Mouse (Mus musculus) stomach, postnatal 0 days (tissue): ENCODE measurements around the gene Grpel1. TPM values are rescaled to one million over a fixed set of nuclear protein-coding genes. Genes with fewer than 3 reads are reported as not detected.

ENCODE experiments used
- ATAC-seq: fragments of 200-750 bp; cut with Nextera tagmentation; 2 replicates; pipeline ENCODE4 v1.8.0; 2017; ENCODE audit not compliant: low FRiP score, low TSS enrichment
- DNase-seq: peaks from one replicate; pipeline ENCODE4 v3.0.0-alpha.2; 2016; ENCODE audit warnings: low spot score
- H3K27ac ChIP-seq: fragments of 300-500 bp; sonication (generic); replicated peaks from 2 replicates; pipeline ENCODE4 v1.5.1; 2014; ENCODE audit warnings: mild to moderate bottlenecking, control low read depth
- H3K27me3 ChIP-seq: fragments of 300-500 bp; sonication (generic); 2 replicates; pipeline ENCODE4 v1.6.1; 2014; ENCODE audit warnings: low read length; ENCODE audit not compliant: control insufficient read depth, insufficient read depth
- H3K36me3 ChIP-seq: fragments of 300-500 bp; sonication (generic); 2 replicates; pipeline ENCODE4 v1.6.1; 2014; ENCODE audit warnings: low read length, mixed read lengths; ENCODE audit not compliant: control insufficient read depth, insufficient read depth
- H3K4me1 ChIP-seq: fragments of 300-500 bp; sonication (generic); replicated peaks from 2 replicates; pipeline ENCODE4 v1.6.1; 2014; ENCODE audit warnings: antibody characterized with exemption; ENCODE audit not compliant: control insufficient read depth, insufficient read depth
- H3K4me2 ChIP-seq: fragments of 300-500 bp; sonication (generic); replicated peaks from 2 replicates; pipeline ENCODE4 v1.6.1; 2014; ENCODE audit warnings: low read depth, mild to moderate bottlenecking, control low read depth, moderate library complexity
- H3K4me3 ChIP-seq: fragments of 300-500 bp; sonication (generic); 2 replicates; pipeline ENCODE4 v1.5.1; 2014; ENCODE audit warnings: low read depth, low read length, control low read depth
- H3K9ac ChIP-seq: fragments of 300-500 bp; sonication (generic); 2 replicates; pipeline ENCODE4 v1.6.1; 2014; ENCODE audit warnings: mild to moderate bottlenecking, low read length, control low read depth, mixed read lengths
- H3K9me3 ChIP-seq: fragments of 300-500 bp; sonication (generic); 2 replicates; pipeline ENCODE4 v1.6.1; 2016; ENCODE audit warnings: low read length; ENCODE audit not compliant: control insufficient read depth
- CTCF ChIP-seq: IDR thresholded peaks from 2 replicates; pipeline ENCODE4 v1.5.1; 2016; ENCODE audit warnings: antibody characterized with exemption, low read depth, mild to moderate bottlenecking, moderate library complexity
- EP300 ChIP-seq: optimal IDR thresholded peaks from 2 replicates; pipeline ENCODE3; 2016; ENCODE audit warnings: antibody characterized with exemption
- WGBS: fragments of 180-500 bp; shearing (Covaris S2); extraction: QIAGEN DNeasy Blood & Tissue Kit; methylation state at CpG from one replicate; pipeline ENCODE4 v1.1.7; 2014; 5-methylcytosine and 5-hydroxymethylcytosine counted together
- polyA plus RNA-seq: library from polyadenylated mRNA; unstranded; fragments of >200 nt; fragmentation: Nextera tagmentation; extraction: Ambion mirVana; gene quantifications from 2 replicates; pipeline ENCODE4 v1.2.1, GENCODE M21; 2015

Grpel1 gene
- polyA plus RNA-seq, 1 experiment from 2014 or later, result 54.1 TPM

DNA sequence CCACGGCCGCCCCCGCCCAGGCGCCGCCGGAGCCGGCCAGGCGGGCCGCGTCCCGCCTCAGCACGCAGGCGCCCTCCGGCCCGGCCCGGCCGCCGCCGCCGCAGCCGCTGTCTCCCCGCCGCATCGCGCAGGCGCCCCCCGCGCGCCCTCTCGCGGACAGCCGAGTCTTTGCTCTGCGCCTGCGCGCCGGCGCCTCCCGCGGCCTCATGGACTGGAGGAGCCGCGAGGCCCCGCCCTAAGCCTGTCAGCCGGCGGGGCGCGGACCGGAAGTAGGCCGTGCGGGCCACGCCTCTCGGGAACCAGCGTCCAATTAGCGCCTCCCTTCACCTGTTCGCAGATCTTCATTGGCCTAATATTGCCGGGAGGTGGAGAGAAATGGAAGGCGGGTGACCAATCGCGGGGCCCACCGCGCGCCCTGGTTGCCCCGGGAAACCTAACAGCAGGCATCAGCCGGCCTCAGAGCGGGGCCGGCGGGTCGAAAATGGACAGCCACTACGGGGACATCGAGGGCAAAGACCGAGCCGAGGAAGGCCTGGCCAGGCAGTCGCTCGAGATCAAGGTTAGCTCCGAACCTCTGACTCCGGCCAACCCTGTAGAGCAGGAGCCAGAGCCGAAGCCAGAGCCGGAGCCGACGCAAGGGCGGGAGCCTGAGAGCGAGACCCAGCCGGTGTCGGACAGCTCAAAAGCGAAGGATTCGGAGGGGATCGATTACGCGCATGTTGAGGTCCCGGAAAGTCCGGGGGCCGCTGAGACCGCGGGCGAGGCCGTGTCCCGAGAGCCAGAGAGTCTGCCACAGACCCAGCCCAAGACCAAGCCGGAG, 19.6 kb downstream of the Grpel1 start, which contains the start of the genes Tada2b and Ccdc96:
Gene Tada2b (minus strand): TSS at position 115 of the 820 bp plus-strand sequence.
Gene Ccdc96 (plus strand): TSS at position 418 of the 820 bp plus-strand sequence.
- H3K4me3 ChIP-seq, result peak within 1 kb of the TSS; percentile 89
- DNase-seq, result peak; percentile 98
- WGBS, result under 1% methylated on average over 81 of the region's 97 CpGs
- H3K27ac ChIP-seq, result peak within 1 kb of the TSS; percentile 69
- H3K4me1 ChIP-seq, result peaks cover 12% of the 10 kb centered on the region
- peaks cover 3% of the 10 kb centered on the region; the same call in 1 of the 2 replicates for H3K36me3 ChIP-seq
- ATAC-seq, result peak; percentile 99
- H3K9ac ChIP-seq, result peak within 1 kb of the TSS; percentile 84
- H3K4me2 ChIP-seq, result peak within 1 kb of the TSS; percentile 92
- H3K27me3 ChIP-seq, result no peaks in the 10 kb centered on the region
- peak; percentile 67 for TF ChIP-seq CTCF
- no peak for TF ChIP-seq EP300
- no peaks in the 10 kb centered on the region for H3K9me3 ChIP-seq

GRCm38 (mm10) chr5:36485306-36485705, 20.5 kb downstream of the Grpel1 start:
- Histone ChIP-seq H3K9me3 (no peaks in the 10 kb centered on the region), H3K4me1 (peaks cover 12% of the 10 kb centered on the region), H3K36me3 (peaks cover 3% of the 10 kb centered on the region; the same call in 1 of the 2 replicates), H3K4me3 (peak overlapping the region; percentile 52; the same call in 1 of the 2 replicates), H3K9ac (no peak overlapping the region), H3K27ac (no peak overlapping the region), H3K4me2 (peak overlapping the region; percentile 92), H3K27me3 (no peaks in the 10 kb centered on the region)
- TF ChIP-seq EP300 (no peak), CTCF (no peak)
- DNase-seq (no peak), ATAC-seq (no peak)
- 33% methylated on average over 19 of the region's 19 CpGs for WGBS

GRCm38 (mm10) chr5:36489225-36489624, 24.4 kb downstream of the Grpel1 start:
- no peaks in the 10 kb centered on the region for H3K9me3 ChIP-seq

DNA sequence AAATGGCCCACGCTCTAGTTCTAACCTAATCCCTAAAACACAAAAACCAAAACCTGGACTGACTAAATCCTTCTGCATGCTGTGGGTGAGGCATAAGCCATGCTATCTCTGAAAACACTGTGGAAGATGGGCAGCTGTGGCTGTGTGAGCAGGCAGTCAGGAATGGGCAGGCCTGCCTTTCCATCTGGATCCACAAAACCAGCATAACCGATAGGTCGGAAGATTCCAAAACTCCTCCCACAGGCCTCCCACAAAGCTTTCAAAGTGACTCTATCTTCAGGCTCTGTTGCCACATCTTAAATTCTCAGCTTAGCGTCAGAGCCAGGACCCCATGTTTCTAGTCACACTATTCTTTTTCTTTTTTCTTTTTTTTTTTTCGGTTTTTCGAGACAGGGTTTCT, 29.1 kb downstream of the Grpel1 start:
- no peak overlapping the region for H3K4me3 ChIP-seq
- H3K27me3 ChIP-seq, result no peaks in the 10 kb centered on the region
- H3K9me3 ChIP-seq, result no peaks in the 10 kb centered on the region
- TF ChIP-seq EP300 (no peak), CTCF (no peak)
- ATAC-seq (no peak), DNase-seq (no peak)
- H3K27ac ChIP-seq, result no peak overlapping the region
- H3K36me3 ChIP-seq, result peaks cover 25% of the 10 kb centered on the region
- no peak overlapping the region for H3K4me2 ChIP-seq
- 81% methylated on average over 6 of the region's 6 CpGs for WGBS
- no peaks in the 10 kb centered on the region for H3K4me1 ChIP-seq
- H3K9ac ChIP-seq, result no peak overlapping the region

More at GRCm38 (mm10) chr5:36489225-36489624, 24.4 kb downstream of the Grpel1 start:
- Histone ChIP-seq H3K4me1 (peaks cover 5% of the 10 kb centered on the region; the same call in 1 of the 2 replicates), H3K4me2 (no peak overlapping the region), H3K9ac (no peak overlapping the region), H3K27me3 (no peaks in the 10 kb centered on the region), H3K36me3 (peaks cover 14% of the 10 kb centered on the region), H3K4me3 (no peak overlapping the region), H3K27ac (no peak overlapping the region)
- ATAC-seq (no peak), DNase-seq (peak; percentile 41)
- TF ChIP-seq EP300 (no peak), CTCF (peak; percentile 77)
- 67% methylated on average over 2 of the region's 2 CpGs for WGBS

DNA sequence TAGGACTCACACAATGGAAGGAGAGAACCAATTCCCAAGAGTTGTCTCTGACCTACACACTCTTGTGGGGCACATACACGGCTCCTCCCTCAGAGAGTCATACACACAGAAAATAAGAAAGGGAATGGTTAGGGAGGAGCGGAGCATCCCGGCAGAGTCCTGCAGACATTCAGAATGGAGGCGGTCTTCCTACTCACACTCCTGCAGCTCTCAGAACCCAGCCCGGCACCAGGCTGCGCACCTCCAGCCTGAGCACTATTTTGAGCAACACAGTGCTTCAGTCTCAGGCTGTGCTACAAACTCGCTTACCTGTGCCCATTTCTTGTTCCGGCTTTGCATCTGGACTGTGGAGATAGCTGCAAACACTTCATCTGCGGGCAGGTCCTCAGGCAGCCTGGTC, 29.9 kb downstream of the Grpel1 start:
- WGBS, result 96% methylated on average over 9 of the region's 9 CpGs
- no peak for DNase-seq
- no peak for ATAC-seq
- Histone ChIP-seq H3K36me3 (peaks cover 27% of the 10 kb centered on the region), H3K4me2 (no peak overlapping the region), H3K4me3 (no peak overlapping the region), H3K9me3 (no peaks in the 10 kb centered on the region), H3K9ac (no peak overlapping the region), H3K27ac (no peak overlapping the region), H3K4me1 (no peaks in the 10 kb centered on the region), H3K27me3 (no peaks in the 10 kb centered on the region)
- no peak for TF ChIP-seq EP300

- no peaks in the 10 kb centered on the region for H3K27me3 ChIP-seq
- H3K4me3 ChIP-seq, result no peak overlapping the region
- 83% methylated on average over 7 of the region's 7 CpGs for WGBS
- no peaks in the 10 kb centered on the region for H3K9me3 ChIP-seq
- H3K4me1 ChIP-seq, result no peaks in the 10 kb centered on the region
- TF ChIP-seq CTCF (no peak), EP300 (no peak)
- ATAC-seq, result peak; percentile 54; the same call in 1 of the 2 replicates
- DNase-seq, result no peak
- no peak overlapping the region for H3K9ac ChIP-seq
- H3K36me3 ChIP-seq, result peaks cover 12% of the 10 kb centered on the region
- H3K4me2 ChIP-seq, result no peak overlapping the region
- H3K27ac ChIP-seq, result no peak overlapping the region
These were observed 40.4 kb downstream of the Grpel1 start for GRCm38 (mm10) chr5:36505235-36505634.
